Mouse (Mus musculus) heart, embryonic 13.5 days (tissue): ENCODE measurements around the gene Gm49358. TPM values are rescaled to one million over a fixed set of nuclear protein-coding genes. Genes with fewer than 3 reads are reported as not detected.

Source experiments
- ATAC-seq: fragments of 200-750 bp; cut with Nextera tagmentation; 2 replicates; pipeline ENCODE4 v1.8.0; 2017; ENCODE audit warnings: moderate TSS enrichment; ENCODE audit not compliant: insufficient number of reproducible peaks, low FRiP score, low TSS enrichment; ENCODE audit errors: extremely low read depth
- H3K27ac ChIP-seq: fragments of 300-500 bp; sonication (generic); replicated peaks from 2 replicates; pipeline ENCODE4 v1.5.1; 2015; ENCODE audit warnings: moderate library complexity, mild to moderate bottlenecking, inconsistent platforms
- H3K27me3 ChIP-seq: fragments of 300-500 bp; sonication (generic); replicated peaks from 2 replicates; pipeline ENCODE4 v1.6.1; 2015; ENCODE audit warnings: mild to moderate bottlenecking, inconsistent platforms
- H3K36me3 ChIP-seq: fragments of 300-500 bp; sonication (generic); 2 replicates; pipeline ENCODE4 v1.6.1; 2015; ENCODE audit warnings: mild to moderate bottlenecking, inconsistent platforms
- H3K4me1 ChIP-seq: fragments of 300-500 bp; sonication (generic); 2 replicates; pipeline ENCODE4 v1.6.1; 2015; ENCODE audit warnings: inconsistent platforms
- H3K4me2 ChIP-seq: fragments of 300-500 bp; sonication (generic); 2 replicates; pipeline ENCODE4 v1.6.1; 2015; ENCODE audit warnings: inconsistent platforms, mild to moderate bottlenecking, moderate library complexity
- H3K4me3 ChIP-seq: fragments of 300-500 bp; sonication (generic); 2 replicates; pipeline ENCODE4 v1.5.1; 2015; ENCODE audit warnings: moderate library complexity, mild to moderate bottlenecking, inconsistent platforms
- H3K9ac ChIP-seq: fragments of 300-500 bp; sonication (generic); 2 replicates; pipeline ENCODE4 v1.6.1; 2015; ENCODE audit warnings: inconsistent platforms, mild to moderate bottlenecking, moderate library complexity
- H3K9me3 ChIP-seq: fragments of 300-500 bp; sonication (generic); 2 replicates; pipeline ENCODE4 v1.6.1; 2016; ENCODE audit warnings: inconsistent platforms
- WGBS: fragments of 180-500 bp; shearing (Covaris S2); methylation state at CpG from one replicate; pipeline ENCODE4 v1.1.7; 2015; ENCODE audit warnings: mixed read lengths; 5-methylcytosine and 5-hydroxymethylcytosine counted together
- polyA plus RNA-seq: library from polyadenylated mRNA; unstranded; fragments of >200 nt; fragmentation: Nextera tagmentation; extraction: Ambion mirVana; gene quantifications from 2 replicates; pipeline ENCODE4 v1.2.1, GENCODE M21; 2015

The Gm49358 gene
- polyA plus RNA-seq, 1 experiment from 2014 or later: not detected

DNA sequence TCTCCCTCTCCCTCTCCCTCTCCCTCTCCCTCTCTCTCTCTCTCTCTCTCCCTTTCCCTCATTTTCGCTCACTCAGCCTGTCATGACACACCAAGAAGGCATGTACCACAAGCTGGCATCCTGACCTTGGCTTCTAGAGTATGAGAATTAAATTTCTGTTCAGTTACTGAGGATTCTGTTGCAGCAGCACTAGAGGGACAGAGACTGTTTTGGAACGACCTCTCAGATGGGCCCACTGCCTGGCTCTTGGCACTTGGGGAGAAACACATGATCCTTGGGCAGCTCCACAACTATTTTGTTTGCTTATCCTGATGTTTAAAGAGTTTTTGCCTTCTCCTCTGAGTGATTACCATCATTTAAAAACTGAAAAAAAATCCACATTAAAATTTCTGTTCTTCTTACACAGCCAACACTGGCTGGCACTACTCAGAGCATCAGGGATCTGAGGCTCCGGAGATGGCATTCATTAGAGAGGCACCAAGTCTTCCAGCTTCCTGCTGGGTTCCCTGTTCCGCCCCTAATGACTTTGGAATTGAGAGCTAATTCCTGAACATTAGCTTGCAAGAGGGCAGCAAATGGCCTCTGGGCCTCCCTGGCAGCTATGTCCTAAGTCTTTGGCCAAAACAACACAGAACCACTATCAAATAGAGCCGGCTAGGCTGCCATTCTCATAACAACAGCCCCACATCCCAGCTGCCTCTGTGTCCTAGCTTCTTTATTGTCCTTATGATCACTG, 116.5 kb downstream of the Gm49358 start:
- no peak for ATAC-seq
- Histone ChIP-seq H3K36me3 (no peaks in the 10 kb centered on the region), H3K9ac (no peak overlapping the region), H3K4me1 (no peaks in the 10 kb centered on the region), H3K4me3 (no peak overlapping the region), H3K9me3 (no peaks in the 10 kb centered on the region), H3K27me3 (no peaks in the 10 kb centered on the region), H3K4me2 (no peak overlapping the region), H3K27ac (no peak overlapping the region)
- WGBS: 56% methylated on average over 5 of the region's 5 CpGs

DNA sequence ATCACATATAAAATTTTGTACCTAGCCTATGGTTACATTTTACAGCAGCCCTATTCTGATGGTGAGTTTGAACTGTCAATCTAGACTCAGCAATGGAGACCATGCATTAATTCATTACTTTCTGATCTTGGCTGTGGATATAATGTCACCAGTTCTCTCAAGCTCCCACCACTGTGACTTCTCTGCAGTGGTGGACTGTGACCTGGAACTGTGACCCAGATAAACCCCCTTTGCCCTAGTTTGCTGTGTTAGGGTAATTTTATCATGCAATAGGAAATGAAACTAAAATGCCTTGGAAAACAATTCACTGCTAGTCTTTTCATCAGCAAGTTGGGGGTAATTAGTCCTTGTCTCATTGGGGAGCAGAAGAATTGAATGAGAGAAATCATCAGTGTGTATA, 117.7 kb downstream of the Gm49358 start:
- H3K27ac ChIP-seq: no peak overlapping the region
- no peaks in the 10 kb centered on the region for H3K4me1 ChIP-seq
- no peak overlapping the region for H3K4me3 ChIP-seq
- ATAC-seq: no peak
- H3K9me3 ChIP-seq: no peaks in the 10 kb centered on the region
- no peaks in the 10 kb centered on the region for H3K27me3 ChIP-seq
- no peaks in the 10 kb centered on the region for H3K36me3 ChIP-seq
- no peak overlapping the region for H3K4me2 ChIP-seq
- no peak overlapping the region for H3K9ac ChIP-seq

Other genes starting within 250 kb of the Gm49358 start
- gene Hsp90b1, start 58.5 kb upstream of the Gm49358 start, polyA plus RNA-seq: 435 and 494 TPM in 2 replicates
- gene Ttc41, start 58.2 kb upstream of the Gm49358 start, polyA plus RNA-seq: 1.8 and 2.1 TPM in 2 replicates
- 1.9 and 2.1 TPM in 2 replicates for gene Nt5dc3, start 15.0 kb downstream of the Gm49358 start, polyA plus RNA-seq
- 0.53 and 1.1 TPM in 2 replicates for gene Stab2, start 244.1 kb downstream of the Gm49358 start, polyA plus RNA-seq